Mouse (Mus musculus) MEL (cell line): ENCODE results near the gene Pdcd11. TPM values are rescaled to one million over a fixed set of nuclear protein-coding genes. Genes with fewer than 3 reads are reported as not detected.

Experiments
- DNase-seq: peaks from one replicate; pipeline ENCODE4 v3.0.0; 2011; ENCODE audit warnings: low read depth, low spot score
- H3K27ac ChIP-seq: 2 replicates; pipeline ENCODE4 v1.5.1; 2012; ENCODE audit warnings: low read depth, mild to moderate bottlenecking, control low read depth, low read length, moderate library complexity; ENCODE audit not compliant: control insufficient read depth
- H3K27me3 ChIP-seq, 2 experiments: fragments of 150-350 bp in 1 of 2; sonication (generic) in 1 of 2; 2 replicates each; pipeline ENCODE4 v1.6.1; 2012; ENCODE audit warnings: low read length in 2 of 2, mild to moderate bottlenecking in 2 of 2, improper control_type of control experiment in 1 of 2, moderate library complexity in 1 of 2; ENCODE audit not compliant: insufficient read depth in 2 of 2, control insufficient read depth in 1 of 2
- H3K36me3 ChIP-seq, 2 experiments: 2 replicates each; pipeline ENCODE4 v1.6.1; 2012 to 2014; ENCODE audit warnings: low read length in 2 of 2, improper control_type of control experiment in 1 of 2, inconsistent platforms in 1 of 2, mild to moderate bottlenecking in 1 of 2; ENCODE audit not compliant: insufficient read depth in 2 of 2, control insufficient read depth in 1 of 2
- H3K4me1 ChIP-seq, 2 experiments: fragments of 150-350 bp in 1 of 2; sonication (generic) in 1 of 2; 2 replicates each; pipeline ENCODE4 v1.6.1; 2012; ENCODE audit warnings: low read length in 2 of 2, improper control_type of control experiment in 1 of 2, mild to moderate bottlenecking in 1 of 2; ENCODE audit not compliant: insufficient read depth in 2 of 2, control insufficient read depth in 1 of 2
- H3K4me3 ChIP-seq, 2 experiments: fragments of 150-350 bp in 1 of 2; sonication (generic) in 1 of 2; 2 replicates each; pipeline ENCODE4 v1.5.1; 2012; ENCODE audit warnings: low read depth in 2 of 2, low read length in 2 of 2, mild to moderate bottlenecking in 2 of 2, moderate library complexity in 2 of 2, control low read depth in 1 of 2, improper control_type of control experiment in 1 of 2; ENCODE audit not compliant: control insufficient read depth in 1 of 2, insufficient read depth in 1 of 2
- H3K79me2 ChIP-seq: 2 replicates; pipeline ENCODE4 v1.6.1; 2012; ENCODE audit warnings: mild to moderate bottlenecking, low read length, moderate library complexity; ENCODE audit not compliant: control insufficient read depth, poor library complexity, insufficient read depth
- H3K9ac ChIP-seq: 2 replicates; pipeline ENCODE4 v1.6.1; 2012; ENCODE audit warnings: low read depth, mild to moderate bottlenecking, control low read depth, low read length, moderate library complexity; ENCODE audit not compliant: control insufficient read depth, poor library complexity, severe bottlenecking
- H3K9me3 ChIP-seq: fragments of 150-350 bp; sonication (generic); replicated peaks from 2 replicates; pipeline ENCODE4 v1.6.1; 2012; ENCODE audit warnings: mild to moderate bottlenecking, low read length, improper control_type of control experiment, moderate library complexity; ENCODE audit not compliant: insufficient read depth
- CTCF ChIP-seq, 3 experiments: IDR thresholded peaks in 2 of 3; conservative IDR thresholded peaks in 1 of 3; 2 replicates each; pipeline ENCODE4 v1.5.1; 2011 to 2012; ENCODE audit warnings: low read length in 3 of 3, low read depth in 2 of 3, mild to moderate bottlenecking in 2 of 3, improper control_type of control experiment in 1 of 3, inconsistent platforms in 1 of 3, mixed read lengths in 1 of 3, moderate library complexity in 1 of 3; ENCODE audit not compliant: control insufficient read depth in 1 of 3, insufficient read depth in 1 of 3, poor library complexity in 1 of 3, severe bottlenecking in 1 of 3
- EP300 ChIP-seq, 2 experiments: IDR thresholded peaks; 2 replicates each; pipeline ENCODE4 v1.6.1; 2011; ENCODE audit warnings: improper control_type of control experiment in 2 of 2, low read length in 2 of 2, low read depth in 1 of 2, mild to moderate bottlenecking in 1 of 2
- HCFC1 ChIP-seq: IDR thresholded peaks from 2 replicates; pipeline ENCODE4 v1.6.1; 2012; ENCODE audit warnings: low read depth, mild to moderate bottlenecking, inconsistent platforms, low read length, improper control_type of control experiment, moderate library complexity
- MAFK ChIP-seq: IDR thresholded peaks from 2 replicates; pipeline ENCODE4 v1.6.1; 2011; ENCODE audit warnings: low read depth, mild to moderate bottlenecking, low read length, improper control_type of control experiment, borderline replicate concordance
- MAZ ChIP-seq: IDR thresholded peaks from 2 replicates; pipeline ENCODE4 v1.6.1; 2012; ENCODE audit warnings: low read depth, mild to moderate bottlenecking, inconsistent platforms, low read length, improper control_type of control experiment
- MXI1 ChIP-seq: IDR thresholded peaks from 2 replicates; pipeline ENCODE4 v1.6.1; 2011; ENCODE audit warnings: mild to moderate bottlenecking, low read depth, low read length, improper control_type of control experiment
- NELFE ChIP-seq: IDR thresholded peaks from 2 replicates; pipeline ENCODE4 v1.6.1; 2011; ENCODE audit warnings: low read depth, low read length, improper control_type of control experiment
- POLR2A ChIP-seq, 2 experiments: IDR thresholded peaks; 2 replicates each; pipeline ENCODE4 v1.6.1; 2011 to 2012; ENCODE audit warnings: low read length in 2 of 2, mild to moderate bottlenecking in 2 of 2, control low read depth in 1 of 2, improper control_type of control experiment in 1 of 2, low read depth in 1 of 2, moderate library complexity in 1 of 2; ENCODE audit not compliant: control insufficient read depth in 1 of 2, insufficient read depth in 1 of 2, poor library complexity in 1 of 2
- RAD21 ChIP-seq: IDR thresholded peaks from 2 replicates; pipeline ENCODE4 v1.6.1; 2011; ENCODE audit warnings: mild to moderate bottlenecking, low read depth, low read length, improper control_type of control experiment
- SIN3A ChIP-seq: IDR thresholded peaks from 2 replicates; pipeline ENCODE4 v1.6.1; 2012; ENCODE audit warnings: low read length, improper control_type of control experiment, inconsistent platforms
- SMC3 ChIP-seq: IDR thresholded peaks from 2 replicates; pipeline ENCODE4 v1.6.1; 2011; ENCODE audit warnings: low read depth, low read length, improper control_type of control experiment
- TAL1 ChIP-seq: IDR thresholded peaks from 2 replicates; pipeline ENCODE4 v1.6.1; 2012; ENCODE audit warnings: mild to moderate bottlenecking, inconsistent platforms, low read length, moderate library complexity, mixed read lengths
- TBP ChIP-seq: IDR thresholded peaks from 2 replicates; pipeline ENCODE4 v1.8.0; 2011; ENCODE audit warnings: low read depth, low read length, improper control_type of control experiment
- TCF12 ChIP-seq: IDR thresholded peaks from 2 replicates; pipeline ENCODE4 v1.6.1; 2014; ENCODE audit warnings: low read depth, mild to moderate bottlenecking, inconsistent platforms, low read length, improper control_type of control experiment, moderate library complexity
- USF2 ChIP-seq, 2 experiments: IDR thresholded peaks; 2 replicates each; pipeline ENCODE4 v1.6.1; 2011 to 2012; ENCODE audit warnings: improper control_type of control experiment in 2 of 2, low read length in 2 of 2, borderline replicate concordance in 1 of 2, inconsistent platforms in 1 of 2, low read depth in 1 of 2, mild to moderate bottlenecking in 1 of 2; ENCODE audit not compliant: insufficient read depth in 1 of 2
- polyA plus RNA-seq, 2 experiments: library from polyadenylated mRNA; stranded (reverse) in 1 of 2; unstranded in 1 of 2; fragments of >175 nt in 1 of 2; fragments of >200 nt in 1 of 2; gene quantifications; 2 replicates each; pipeline versions ENCODE4 v1.2.1 to v1.2.4; 2012; ENCODE audit warnings: low replicate concordance in 2 of 2, low read depth in 1 of 2; ENCODE audit not compliant: insufficient read length in 2 of 2, insufficient read depth in 1 of 2, missing spikeins in 1 of 2
- total RNA-seq: library from RNA; depleted of rRNA; stranded (reverse); fragments of 300-350 nt; gene quantifications from 2 replicates; pipeline ENCODE4 v1.2.3, GENCODE M21; 2012

The Pdcd11 gene
- total and polyA plus RNA-seq, 3 experiments = 79.6 to 107 (median 81.8) TPM

GRCm38 (mm10) chr19:47090550-47091156, at the start of gene Pdcd11, which contains the start of gene Usmg5 (continued):
- TF ChIP-seq TCF12 (peak; percentile 72), MAZ (peak; percentile 100), TAL1 (no peak)

- Histone ChIP-seq H3K79me2 (0 out of 2 replicates have a peak, but pooled peaks cover 2% of the 10 kb centered on the region), H3K36me3 (peaks cover 11 to 32% of the 10 kb centered on the region in 2 experiments), H3K27me3 (no peaks in the 10 kb centered on the region), H3K27ac (no peak overlapping the region), H3K4me3 (no peak overlapping the region), H3K4me1 (no peaks in the 10 kb centered on the region), H3K9me3 (no peaks in the 10 kb centered on the region), H3K9ac (no peak overlapping the region)
- peak; percentile 64 for DNase-seq
- TF ChIP-seq SIN3A (0 out of 2 replicates have a peak, but pooled peaks have one; percentile 32), CTCF (IDR thresholded peaks at IDR 0.05 in 2 of 3, conservative IDR thresholded peaks at IDR 0.05 in 1 of 3; ENCODE audit: control insufficient read depth in 1 of 3, insufficient read depth in 1 of 3, low read depth in 2 of 3, low read length in 3 of 3, poor library complexity in 1 of 3, severe bottlenecking in 1 of 3) (peak in 2 of 3 experiments; percentile 42 to 68; a peak in 4 of 6 replicates), SMC3 (peak; percentile 55), HCFC1 (no peak), RAD21 (peak; percentile 47), POLR2A (IDR thresholded peaks at IDR 0.05; ENCODE audit: control insufficient read depth in 1 of 2, insufficient read depth in 1 of 2, low read depth in 1 of 2, low read length in 2 of 2, poor library complexity in 1 of 2) (no peak), EP300 (IDR thresholded peaks at IDR 0.05; ENCODE audit: low read depth in 1 of 2, low read length in 2 of 2) (no peak)
Observed at GRCm38 (mm10) chr19:47043608-47044007, 47.0 kb upstream of the Pdcd11 start.

- peaks cover 15 to 22% of the 10 kb centered on the region in 2 experiments for H3K36me3 ChIP-seq
- no peaks in the 10 kb centered on the region for H3K9me3 ChIP-seq
- no peak overlapping the region for H3K27ac ChIP-seq
- H3K79me2 ChIP-seq = peaks cover 20% of the 10 kb centered on the region
- peaks cover 4 to 17% of the 10 kb centered on the region in 2 experiments for H3K4me1 ChIP-seq
- no peaks in the 10 kb centered on the region for H3K27me3 ChIP-seq
- no peak overlapping the region for H3K9ac ChIP-seq
- no peak overlapping the region for H3K4me3 ChIP-seq
- TF ChIP-seq MAZ (no peak), HCFC1 (no peak), TBP (no peak), TAL1 (no peak), NELFE (no peak), USF2 (IDR thresholded peaks at IDR 0.05; ENCODE audit: borderline replicate concordance in 1 of 2, insufficient read depth in 1 of 2, low read depth in 1 of 2, low read length in 2 of 2) (no peak), MAFK (no peak), CTCF (IDR thresholded peaks at IDR 0.05 in 2 of 3, conservative IDR thresholded peaks at IDR 0.05 in 1 of 3; ENCODE audit: control insufficient read depth in 1 of 3, insufficient read depth in 1 of 3, low read depth in 2 of 3, low read length in 3 of 3, poor library complexity in 1 of 3, severe bottlenecking in 1 of 3) (no peak), MXI1 (no peak)
- no peak for DNase-seq
Observed at GRCm38 (mm10) chr19:47046343-47046742, 44.2 kb upstream of the Pdcd11 start.
